Mouse (Mus musculus) retina, postnatal 7 days (tissue): ENCODE results near the gene Cnnm1.

Experiments
- DNase-seq: peaks from one replicate; pipeline ENCODE4 v3.0.0-alpha.2; 2012; ENCODE audit warnings: low read depth, low spot score

Cnnm1 gene

GRCm38 (mm10) chr19:43535372-43535771 is 95.1 kb downstream of the Cnnm1 start:
- DNase-seq = no peak

GRCm38 (mm10) chr19:43546337-43547117 is 106.3 kb downstream of the Cnnm1 start:
- no peak for DNase-seq
